Mouse (Mus musculus) forebrain, embryonic 13.5 days (tissue): ENCODE results near the gene Lancl3. TPM values are rescaled to one million over a fixed set of nuclear protein-coding genes. Genes with fewer than 3 reads are reported as not detected.

Source experiments
- ATAC-seq: fragments of 200-750 bp; cut with Nextera tagmentation; 2 replicates; pipeline ENCODE4 v1.8.0; 2017
- H3K27ac ChIP-seq: fragments of 300-500 bp; sonication (generic); 2 replicates; pipeline ENCODE4 v1.5.1; 2015; ENCODE audit warnings: inconsistent platforms, mild to moderate bottlenecking, moderate library complexity
- H3K27me3 ChIP-seq: fragments of 300-500 bp; sonication (generic); 2 replicates; pipeline ENCODE4 v1.6.1; 2015; ENCODE audit warnings: mild to moderate bottlenecking, inconsistent platforms
- H3K36me3 ChIP-seq: fragments of 300-500 bp; sonication (generic); 2 replicates; pipeline ENCODE4 v1.6.1; 2015; ENCODE audit warnings: mild to moderate bottlenecking, inconsistent platforms; ENCODE audit not compliant: poor library complexity, severe bottlenecking
- H3K4me1 ChIP-seq: fragments of 300-500 bp; sonication (generic); 2 replicates; pipeline ENCODE4 v1.6.1; 2015; ENCODE audit warnings: inconsistent platforms
- H3K4me2 ChIP-seq: fragments of 300-500 bp; sonication (generic); 2 replicates; pipeline ENCODE4 v1.6.1; 2015; ENCODE audit warnings: inconsistent platforms, mild to moderate bottlenecking, moderate library complexity
- H3K4me3 ChIP-seq: fragments of 300-500 bp; sonication (generic); 2 replicates; pipeline ENCODE4 v1.5.1; 2015; ENCODE audit warnings: mild to moderate bottlenecking, inconsistent platforms
- H3K9ac ChIP-seq: fragments of 300-500 bp; sonication (generic); 2 replicates; pipeline ENCODE4 v1.6.1; 2015; ENCODE audit warnings: mild to moderate bottlenecking, inconsistent platforms
- H3K9me3 ChIP-seq: fragments of 300-500 bp; sonication (generic); replicated peaks from 2 replicates; pipeline ENCODE4 v1.6.1; 2016; ENCODE audit warnings: inconsistent platforms
- WGBS: fragments of 180-500 bp; shearing (Covaris S2); methylation state at CpG from one replicate; pipeline ENCODE4 v1.1.7; 2015; 5-methylcytosine and 5-hydroxymethylcytosine counted together
- polyA plus RNA-seq: library from polyadenylated mRNA; unstranded; fragments of >200 nt; fragmentation: Nextera tagmentation; extraction: Ambion mirVana; gene quantifications from 2 replicates; pipeline ENCODE4 v1.2.1, GENCODE M21; 2015

Gene Lancl3
- 3.8 and 4.7 TPM in 2 replicates for polyA plus RNA-seq

DNA sequence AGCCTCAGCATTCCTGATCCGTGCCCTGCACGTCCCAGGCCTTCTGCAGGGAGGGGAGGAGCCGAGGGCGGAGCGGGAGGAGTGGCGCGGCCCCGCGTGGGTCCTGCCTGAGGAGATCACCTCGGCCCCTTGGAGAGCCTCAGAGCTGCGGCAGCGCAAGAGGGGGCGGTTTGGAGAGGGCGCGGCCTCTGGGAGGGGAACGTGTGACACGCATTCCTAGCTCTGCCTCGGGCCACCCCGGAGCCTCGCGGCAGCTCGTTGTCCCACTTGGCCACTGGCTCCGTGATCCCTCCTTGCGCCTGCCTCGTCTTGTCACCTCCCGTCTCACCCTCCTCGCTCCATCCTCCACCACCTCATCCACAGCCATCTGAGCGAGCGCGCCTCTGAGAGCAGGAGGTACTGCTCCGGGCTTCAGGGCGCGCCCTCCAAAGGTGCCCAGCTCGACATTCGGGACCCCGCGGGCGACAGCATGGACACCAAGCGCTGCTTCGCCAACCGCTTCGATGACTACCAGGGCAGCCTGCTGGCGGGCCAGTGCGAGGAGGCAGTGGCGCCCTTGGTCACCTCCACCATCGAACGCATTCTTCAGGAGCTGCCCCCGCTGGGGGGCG, at the start of gene Lancl3:
TSS of gene Lancl3 (plus strand) at position 142 of the 611 bp plus-strand sequence.
- 18% methylated on average over 41 of the region's 49 CpGs for WGBS
- H3K4me2 ChIP-seq: peak within 1 kb of the TSS; percentile 66
- no peaks in the 10 kb centered on the region for H3K36me3 ChIP-seq
- peak within 1 kb of the TSS; percentile 62 for H3K9ac ChIP-seq
- H3K4me3 ChIP-seq: peak within 1 kb of the TSS; percentile 49
- no peaks in the 10 kb centered on the region for H3K27me3 ChIP-seq
- peak; percentile 68 for ATAC-seq
- H3K4me1 ChIP-seq: no peaks in the 10 kb centered on the region; the same call in 1 of the 2 replicates
- H3K27ac ChIP-seq: no peak within 1 kb of the TSS
- no peaks in the 10 kb centered on the region for H3K9me3 ChIP-seq

DNA sequence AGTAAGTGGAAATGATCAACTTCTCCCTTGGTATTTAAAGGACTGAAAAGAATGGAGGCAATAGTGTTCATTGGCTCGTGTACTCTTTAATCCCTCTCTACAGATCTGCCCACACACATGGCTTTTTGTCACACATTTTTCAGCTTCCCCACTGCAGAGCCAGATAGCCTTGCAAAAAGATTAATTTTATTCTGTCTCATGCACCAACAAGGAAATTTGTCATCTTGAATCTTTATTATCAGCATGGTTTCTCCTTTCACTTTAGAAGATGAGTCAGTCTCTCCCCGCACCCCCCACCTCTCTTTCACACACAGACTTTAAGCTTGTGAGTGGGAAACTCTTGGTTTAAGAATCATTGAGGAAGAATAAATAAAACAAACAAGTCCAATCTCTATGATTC, 20.7 kb upstream of the Lancl3 start:
- no peaks in the 10 kb centered on the region for H3K36me3 ChIP-seq
- H3K9me3 ChIP-seq: no peaks in the 10 kb centered on the region
- H3K27me3 ChIP-seq: no peaks in the 10 kb centered on the region
- ATAC-seq: no peak
- H3K4me1 ChIP-seq: no peaks in the 10 kb centered on the region
- no peak overlapping the region for H3K4me2 ChIP-seq
- no peak overlapping the region for H3K4me3 ChIP-seq
- WGBS: 55% methylated on average over 2 of the region's 2 CpGs
- H3K9ac ChIP-seq: no peak overlapping the region
- no peak overlapping the region for H3K27ac ChIP-seq

DNA sequence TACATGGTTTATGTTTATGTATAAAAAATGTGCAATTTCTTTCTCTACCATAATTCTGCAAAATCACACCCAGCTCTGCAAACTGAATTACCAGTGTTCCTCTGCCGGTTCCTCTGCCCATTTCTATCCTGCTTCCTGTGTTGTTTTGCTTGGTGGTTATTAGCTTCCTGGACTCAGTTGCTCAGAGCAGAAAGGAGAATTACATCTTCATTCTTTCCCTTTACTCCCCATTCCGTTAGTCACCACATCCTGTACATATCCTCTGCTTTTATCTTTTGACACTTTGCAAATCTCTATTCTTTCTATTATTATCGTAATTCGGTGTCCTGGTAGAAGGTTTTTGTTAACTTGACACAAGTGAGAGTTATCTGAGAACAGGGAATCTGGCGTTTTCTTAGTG, 18.1 kb upstream of the Lancl3 start:
- H3K27ac ChIP-seq: no peak overlapping the region
- no peaks in the 10 kb centered on the region for H3K4me1 ChIP-seq
- H3K36me3 ChIP-seq: no peaks in the 10 kb centered on the region
- H3K9me3 ChIP-seq: no peaks in the 10 kb centered on the region
- 54% methylated on average over 5 of the region's 5 CpGs for WGBS
- H3K4me3 ChIP-seq: no peak overlapping the region
- no peak overlapping the region for H3K4me2 ChIP-seq
- ATAC-seq: no peak
- H3K27me3 ChIP-seq: no peaks in the 10 kb centered on the region
- no peak overlapping the region for H3K9ac ChIP-seq

DNA sequence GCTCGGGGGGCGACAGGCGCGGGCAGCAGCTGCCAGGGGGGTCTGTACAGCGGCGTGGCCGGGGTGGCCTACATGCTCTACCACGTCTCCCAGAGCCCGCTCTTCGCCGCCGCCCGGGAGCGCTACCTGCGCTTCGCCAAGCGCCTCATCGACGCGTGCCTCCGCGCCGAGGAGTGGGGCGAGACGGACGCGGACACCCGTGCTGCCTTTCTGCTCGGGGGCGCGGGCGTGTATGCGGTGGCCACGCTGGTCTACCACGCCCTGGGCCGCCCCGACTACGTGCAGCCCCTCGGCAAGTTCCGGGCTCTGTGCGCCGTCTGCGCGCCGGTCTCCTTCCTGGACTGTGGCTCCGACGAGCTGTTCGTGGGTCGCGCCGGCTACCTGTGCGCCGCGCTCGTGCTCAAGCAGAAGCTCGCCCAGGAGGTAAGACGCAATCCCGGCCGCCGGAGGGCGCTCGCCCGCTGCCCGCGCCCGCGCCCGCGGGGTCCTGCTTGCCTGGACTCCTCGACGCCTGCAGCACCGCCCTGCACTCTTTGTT, 747 bp downstream of the Lancl3 start:
- H3K4me3 ChIP-seq: peak overlapping the region; percentile 49
- H3K27me3 ChIP-seq: no peaks in the 10 kb centered on the region
- no peak overlapping the region for H3K27ac ChIP-seq
- peak; percentile 80 for ATAC-seq
- no peaks in the 10 kb centered on the region for H3K36me3 ChIP-seq
- peak overlapping the region; percentile 62 for H3K9ac ChIP-seq
- peak overlapping the region; percentile 66 for H3K4me2 ChIP-seq
- H3K9me3 ChIP-seq: no peaks in the 10 kb centered on the region
- H3K4me1 ChIP-seq: no peaks in the 10 kb centered on the region; the same call in 1 of the 2 replicates
- 24% methylated on average over 57 of the region's 72 CpGs for WGBS

DNA sequence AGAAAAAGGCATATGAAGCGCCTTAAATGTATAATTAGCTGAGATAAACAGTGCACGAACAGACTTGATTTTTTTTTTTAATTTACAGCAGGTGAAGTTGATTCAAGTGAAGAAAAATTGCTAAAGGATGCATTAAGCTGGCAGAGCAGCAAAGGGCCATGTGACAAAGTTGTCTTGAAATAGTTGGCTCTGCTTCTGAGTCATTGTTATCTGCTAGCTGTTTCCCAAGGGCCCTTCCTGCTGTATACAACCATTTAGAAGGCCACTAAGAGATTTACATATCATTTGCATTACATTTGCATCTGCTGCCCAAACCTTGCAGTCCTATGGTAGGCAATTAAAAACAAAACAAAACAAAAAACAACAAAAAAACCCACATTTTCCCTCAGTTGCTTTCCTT, 2.3 kb downstream of the Lancl3 start:
- no peaks in the 10 kb centered on the region for H3K36me3 ChIP-seq
- 48% methylated on average over 2 of the region's 2 CpGs for WGBS
- H3K4me3 ChIP-seq: peak overlapping the region; percentile 19
- H3K4me2 ChIP-seq: peak overlapping the region; percentile 40
- no peaks in the 10 kb centered on the region for H3K27me3 ChIP-seq
- peak; percentile 72 for ATAC-seq
- H3K9me3 ChIP-seq: no peaks in the 10 kb centered on the region
- no peak overlapping the region for H3K9ac ChIP-seq
- peak overlapping the region; percentile 54; the same call in 1 of the 2 replicates for H3K27ac ChIP-seq
- H3K4me1 ChIP-seq: no peaks in the 10 kb centered on the region; the same call in 1 of the 2 replicates

DNA sequence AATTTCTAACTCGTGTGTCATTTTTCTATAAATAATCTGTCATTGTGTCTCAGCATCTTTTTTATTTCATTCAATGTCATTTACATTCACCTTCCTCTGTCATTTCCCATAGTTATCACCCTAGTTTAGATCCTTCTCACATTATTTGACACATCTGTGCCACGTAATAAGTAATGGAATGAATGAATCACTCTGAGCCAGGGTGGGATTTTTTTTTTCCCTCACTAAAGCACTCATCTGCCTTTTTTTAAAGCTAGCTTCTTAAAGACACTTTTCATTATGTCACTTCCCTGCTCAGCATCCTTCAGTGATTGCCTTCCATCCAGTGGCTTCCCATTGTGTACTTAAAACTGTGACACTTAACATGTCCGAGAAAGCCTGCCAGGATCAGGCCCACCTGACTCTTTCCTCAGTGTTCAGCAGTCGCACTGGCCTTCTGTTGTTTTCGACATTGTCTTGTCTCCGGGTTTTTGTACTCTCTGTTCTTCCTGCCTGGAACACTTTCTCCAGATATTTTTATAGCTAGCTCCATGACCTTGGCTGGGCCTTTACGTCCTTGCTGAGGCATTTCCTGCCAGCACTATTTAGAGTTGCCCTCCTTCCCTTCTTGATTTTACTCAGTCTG, 3.2 kb downstream of the Lancl3 start:
- Histone ChIP-seq H3K4me2 (peak overlapping the region; percentile 40), H3K4me3 (peak overlapping the region; percentile 19; the same call in 1 of the 2 replicates)
- ATAC-seq: no peak

DNA sequence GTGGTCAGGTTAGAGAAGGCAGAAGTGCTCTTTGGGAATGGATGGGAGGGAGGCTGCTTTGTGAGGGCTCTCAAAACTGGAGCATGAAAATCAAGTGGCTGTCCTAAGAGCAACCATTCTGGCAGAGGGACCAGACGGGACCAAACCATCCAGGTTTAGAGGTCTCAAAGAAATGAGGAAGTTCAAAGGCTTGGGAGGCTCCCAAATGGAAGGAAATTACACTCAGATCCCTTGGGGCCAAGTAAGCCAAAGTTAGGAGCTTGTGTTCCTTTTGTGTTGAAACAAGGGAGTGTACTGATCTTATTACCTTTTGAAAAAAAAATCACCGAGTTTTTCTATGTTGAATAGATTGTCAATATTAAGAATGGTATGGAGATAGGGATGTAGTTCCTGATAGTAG, 5.4 kb downstream of the Lancl3 start:
- Histone ChIP-seq H3K4me3 (no peak overlapping the region), H3K27ac (no peak overlapping the region), H3K4me2 (no peak overlapping the region), H3K4me1 (no peaks in the 10 kb centered on the region; the same call in 1 of the 2 replicates), H3K27me3 (no peaks in the 10 kb centered on the region), H3K9ac (no peak overlapping the region), H3K36me3 (no peaks in the 10 kb centered on the region), H3K9me3 (no peaks in the 10 kb centered on the region)
- ATAC-seq: no peak
- 75% methylated on average over 2 of the region's 2 CpGs for WGBS

More for the DNA sequence above, 3.2 kb downstream of the Lancl3 start:
- H3K27me3 ChIP-seq: no peaks in the 10 kb centered on the region
- peak overlapping the region; percentile 54; the same call in 1 of the 2 replicates for H3K27ac ChIP-seq
- H3K4me1 ChIP-seq: no peaks in the 10 kb centered on the region; the same call in 1 of the 2 replicates
- WGBS: 45% methylated on average over 7 of the region's 7 CpGs
- H3K9me3 ChIP-seq: no peaks in the 10 kb centered on the region
- no peaks in the 10 kb centered on the region for H3K36me3 ChIP-seq
- H3K9ac ChIP-seq: no peak overlapping the region

DNA sequence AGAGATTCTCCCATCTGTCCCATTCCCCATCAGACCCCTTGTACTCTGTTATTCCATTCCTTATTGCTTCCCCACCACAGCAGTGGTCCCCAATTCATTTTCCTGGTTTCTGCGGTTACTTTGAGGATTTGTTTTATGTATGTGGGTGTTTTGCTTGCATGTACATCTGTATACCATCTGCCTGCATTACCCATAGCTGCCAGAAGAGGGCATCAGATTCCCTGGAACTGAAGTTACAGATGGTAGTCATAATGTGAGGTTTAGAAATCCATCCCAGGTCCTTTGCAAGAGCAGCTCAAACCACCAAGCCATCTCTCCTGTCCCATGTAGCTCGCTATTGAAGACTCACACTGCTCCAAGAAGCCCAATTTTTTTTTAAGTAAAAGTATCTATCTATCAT, 16.5 kb downstream of the Lancl3 start:
- no peaks in the 10 kb centered on the region for H3K27me3 ChIP-seq
- no peak for ATAC-seq
- no peak overlapping the region for H3K9ac ChIP-seq
- no peak overlapping the region for H3K27ac ChIP-seq
- H3K4me3 ChIP-seq: no peak overlapping the region
- 76% methylated on average over 2 of the region's 2 CpGs for WGBS
- no peaks in the 10 kb centered on the region for H3K4me1 ChIP-seq
- no peaks in the 10 kb centered on the region for H3K9me3 ChIP-seq
- no peaks in the 10 kb centered on the region for H3K36me3 ChIP-seq
- H3K4me2 ChIP-seq: no peak overlapping the region

DNA sequence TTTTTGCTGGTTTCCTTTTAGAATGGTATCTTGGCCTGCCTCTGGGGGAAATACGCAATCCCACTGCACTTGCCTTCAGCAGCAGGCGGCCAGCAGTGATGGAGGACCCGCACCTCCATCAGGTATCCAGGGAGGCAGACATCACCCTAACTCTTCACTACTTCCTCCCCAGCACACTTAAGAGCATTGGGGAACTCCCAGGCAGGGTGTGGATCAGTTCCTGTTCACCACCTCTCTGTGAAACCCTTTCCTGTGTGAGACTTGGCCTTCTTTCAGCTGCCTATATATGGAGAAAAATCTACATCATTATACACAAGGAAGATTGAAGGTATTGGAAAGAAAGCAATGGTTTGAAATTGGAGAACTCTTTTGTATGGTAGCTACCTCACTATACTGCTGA, 19.9 kb downstream of the Lancl3 start:
- no peak for ATAC-seq
- Histone ChIP-seq H3K27me3 (no peaks in the 10 kb centered on the region), H3K9me3 (no peaks in the 10 kb centered on the region), H3K9ac (no peak overlapping the region), H3K4me1 (no peaks in the 10 kb centered on the region), H3K4me3 (no peak overlapping the region), H3K27ac (no peak overlapping the region), H3K4me2 (no peak overlapping the region), H3K36me3 (no peaks in the 10 kb centered on the region)
- WGBS: 90% methylated on average over 3 of the region's 3 CpGs

DNA sequence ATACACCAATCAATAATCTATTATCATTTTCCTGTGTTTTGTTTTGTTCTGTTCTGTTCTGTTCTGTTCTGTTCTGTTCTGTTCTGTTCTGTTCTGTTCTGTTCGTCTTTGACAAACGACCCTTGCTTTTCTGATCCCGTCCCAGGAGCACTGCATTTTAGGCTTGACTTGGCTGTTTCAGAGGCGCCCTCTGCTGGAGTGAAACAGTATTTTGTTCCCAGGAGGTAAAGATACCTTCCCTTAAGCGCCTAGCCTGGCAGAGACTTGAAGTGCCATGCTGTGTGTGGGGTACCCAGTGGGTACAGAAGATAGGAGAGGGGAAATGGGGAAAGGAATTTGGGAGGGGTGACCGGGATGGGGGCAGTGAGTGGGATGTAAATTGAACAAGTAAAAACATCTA, 21.5 kb downstream of the Lancl3 start:
- Histone ChIP-seq H3K27me3 (no peaks in the 10 kb centered on the region), H3K4me2 (no peak overlapping the region), H3K4me3 (no peak overlapping the region), H3K4me1 (no peaks in the 10 kb centered on the region), H3K9ac (no peak overlapping the region), H3K27ac (no peak overlapping the region), H3K36me3 (no peaks in the 10 kb centered on the region), H3K9me3 (no peaks in the 10 kb centered on the region)
- ATAC-seq: no peak
- WGBS: 28% methylated on average over 6 of the region's 6 CpGs

DNA sequence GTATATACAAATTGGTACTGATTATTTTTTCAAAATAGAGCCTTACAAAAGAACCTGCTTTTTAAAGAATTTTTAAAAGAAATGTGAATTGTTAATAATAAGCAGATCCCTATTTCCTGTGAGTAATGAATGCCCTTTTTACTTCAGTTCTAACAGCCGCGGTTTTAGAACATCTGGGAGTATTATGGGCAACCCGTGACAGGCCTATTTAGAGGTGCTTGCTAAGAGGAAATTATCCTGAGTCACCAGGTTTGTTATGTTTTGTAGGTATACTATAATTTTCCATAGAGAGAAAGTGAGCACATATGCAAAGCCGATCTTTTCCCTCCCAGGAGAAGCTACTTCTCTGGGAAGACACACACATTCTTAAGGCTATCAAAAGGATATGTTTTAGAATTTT, 22.0 kb downstream of the Lancl3 start:
- ATAC-seq: no peak
- no peaks in the 10 kb centered on the region for H3K4me1 ChIP-seq
- WGBS: 88% methylated on average over 4 of the region's 4 CpGs
- H3K9ac ChIP-seq: no peak overlapping the region
- no peak overlapping the region for H3K27ac ChIP-seq
- H3K36me3 ChIP-seq: no peaks in the 10 kb centered on the region
- no peak overlapping the region for H3K4me2 ChIP-seq
- H3K27me3 ChIP-seq: no peaks in the 10 kb centered on the region
- H3K4me3 ChIP-seq: no peak overlapping the region
- no peaks in the 10 kb centered on the region for H3K9me3 ChIP-seq

DNA sequence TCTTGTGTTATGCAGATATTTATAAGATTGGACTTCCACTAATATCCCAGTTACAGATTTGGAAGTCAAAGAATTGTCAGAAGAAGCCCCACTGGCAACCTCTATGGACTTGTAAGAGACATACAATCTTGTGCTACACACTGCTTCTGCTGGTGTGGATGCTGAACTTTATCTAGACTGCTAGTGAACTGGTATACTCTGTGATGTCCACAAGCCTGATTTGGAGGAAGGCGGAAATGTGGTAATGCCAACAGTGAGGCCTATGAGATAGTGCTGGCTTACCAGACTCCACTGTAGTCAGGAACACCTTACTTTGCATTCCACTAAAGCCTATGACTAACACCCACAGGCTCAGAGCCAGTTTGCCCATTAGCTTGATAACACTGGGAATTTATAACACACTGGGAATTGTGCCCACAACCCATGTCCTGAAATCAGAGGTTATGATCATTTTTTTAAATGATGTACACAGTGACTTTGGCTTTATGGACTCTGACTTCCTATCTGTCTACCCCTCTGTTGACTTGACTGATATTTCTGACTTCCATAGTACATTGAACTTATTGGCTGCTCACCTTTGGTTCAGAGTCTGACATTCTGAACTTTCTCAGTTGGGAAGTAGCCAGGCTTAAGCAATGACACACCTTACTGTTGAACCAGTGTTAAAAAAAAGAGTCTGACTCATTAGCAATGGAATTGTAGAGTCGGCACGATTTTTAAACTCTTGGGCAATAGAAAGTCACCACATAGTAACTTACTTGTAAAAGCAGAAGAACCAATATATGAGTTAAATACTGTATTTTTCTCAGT, 22.9 kb downstream of the Lancl3 start:
- no peak overlapping the region for H3K4me3 ChIP-seq
- no peak overlapping the region for H3K4me2 ChIP-seq
- WGBS: 95% methylated on average over 3 of the region's 3 CpGs
- no peaks in the 10 kb centered on the region for H3K36me3 ChIP-seq
- no peak overlapping the region for H3K27ac ChIP-seq
- no peaks in the 10 kb centered on the region for H3K27me3 ChIP-seq
- H3K9me3 ChIP-seq: no peaks in the 10 kb centered on the region
- no peak overlapping the region for H3K9ac ChIP-seq
- ATAC-seq: no peak
- no peaks in the 10 kb centered on the region for H3K4me1 ChIP-seq
